Mouse (Mus musculus): ENCODE data around the gene Dock11.

Dock11 gene

DNA sequence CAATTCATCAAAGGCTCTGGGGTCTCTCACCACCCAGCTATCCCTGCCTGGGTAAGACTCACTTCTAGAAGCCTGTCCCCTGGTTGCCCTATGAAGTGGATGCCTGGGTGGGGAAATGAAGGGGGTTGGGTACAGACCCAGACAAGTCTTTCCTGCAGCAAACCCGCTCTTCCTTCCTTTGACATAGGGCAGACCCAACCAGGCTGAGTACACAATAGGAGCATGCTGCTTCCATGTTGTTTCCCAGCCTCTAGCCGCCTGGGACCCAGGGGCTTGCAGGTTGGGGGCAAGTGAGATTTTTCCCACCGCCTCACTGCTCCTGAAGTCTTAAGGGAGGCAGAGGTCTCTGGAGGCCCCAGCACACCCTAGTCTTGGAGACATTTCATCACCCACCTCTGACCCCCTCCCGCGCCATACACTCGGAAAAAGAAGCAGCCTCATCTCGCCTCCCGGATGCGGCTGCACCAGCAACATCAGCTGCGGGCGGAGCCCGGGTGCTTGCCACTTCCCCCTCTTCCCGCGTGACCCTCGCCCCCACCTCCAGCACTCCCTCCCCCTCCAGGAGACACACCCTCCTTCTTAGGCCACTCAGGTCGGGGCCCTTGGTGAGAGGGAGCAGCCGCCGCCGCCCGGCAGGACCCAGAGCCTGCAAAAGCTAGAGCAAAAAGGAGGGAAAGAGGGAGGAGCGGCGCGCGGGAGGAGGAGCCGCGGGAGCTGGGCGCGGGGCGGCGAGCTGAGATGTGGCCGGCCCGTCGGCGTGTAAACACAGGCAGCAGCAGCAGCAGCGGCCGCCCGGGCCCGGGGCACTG is at the start of gene Dock11:
TSS of gene Dock11 (plus strand) at position 746 of the 809 bp plus-strand sequence.
- DNase-seq (ENCODE audit: low read depth, low spot score), result peak; percentile 36

DNA sequence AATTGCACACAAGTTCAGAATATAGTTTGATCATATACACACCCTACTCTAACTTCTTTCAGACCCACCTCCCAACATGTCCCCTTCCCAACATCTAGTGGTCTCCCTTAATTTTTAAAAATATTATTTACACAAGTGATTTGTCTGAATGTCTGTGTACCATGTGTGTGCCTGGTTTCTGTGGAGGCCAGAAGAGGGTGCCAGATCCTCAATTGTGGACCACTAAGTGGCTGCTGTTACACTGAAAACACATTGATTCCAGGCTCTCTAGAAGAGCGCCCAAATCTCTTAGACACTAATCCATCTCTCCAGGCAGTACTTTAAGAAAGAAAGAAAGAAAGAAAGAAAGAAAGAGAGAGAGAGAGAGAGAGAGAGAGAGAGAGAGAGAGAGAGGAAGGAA is 8.9 kb upstream of the Dock11 start:
- DNase-seq (ENCODE audit: low read depth, low spot score), result no peak

DNA sequence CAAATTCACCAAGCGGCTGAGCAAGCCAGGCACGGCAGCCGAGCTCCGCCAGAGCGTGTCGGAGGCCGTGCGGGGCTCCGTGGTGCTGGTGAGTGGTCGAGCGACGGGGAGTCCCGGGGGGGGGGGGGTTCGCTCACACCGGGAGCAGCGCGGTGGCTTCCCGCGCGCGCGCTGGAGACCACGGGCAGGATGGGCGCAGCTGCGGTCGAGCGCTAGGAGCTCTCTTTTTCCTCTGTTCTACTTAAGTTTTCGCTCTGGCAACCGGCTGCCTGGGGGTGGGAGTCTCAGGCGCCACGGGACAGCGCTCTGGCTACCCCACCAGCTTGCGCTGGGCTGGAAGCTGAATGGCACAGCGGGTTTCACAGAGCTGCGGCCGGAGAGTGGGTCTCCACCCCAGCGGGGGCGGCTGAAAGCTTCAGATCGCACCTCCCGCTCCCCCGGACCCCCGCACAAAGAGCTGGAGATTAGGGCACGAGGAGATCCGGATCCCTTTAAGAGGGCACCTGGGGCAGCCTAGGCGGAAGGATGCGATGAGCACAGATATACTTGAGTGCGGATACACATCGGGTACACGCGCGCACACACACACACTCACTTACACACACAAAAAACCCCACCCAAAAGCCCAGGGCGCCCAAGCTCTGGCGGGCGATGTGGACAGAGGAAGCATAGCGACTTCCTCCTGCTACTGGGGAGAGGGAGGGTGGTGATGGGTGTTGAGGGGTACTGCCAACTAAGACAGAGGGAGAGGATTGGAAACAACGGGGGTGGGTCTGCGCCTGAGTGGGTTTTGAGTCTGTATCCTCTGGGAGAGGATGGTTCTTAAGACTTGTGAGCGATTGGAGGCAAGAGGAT is 540 bp downstream of the Dock11 start:
- DNase-seq (ENCODE audit: low read depth, low spot score), result no peak

DNA sequence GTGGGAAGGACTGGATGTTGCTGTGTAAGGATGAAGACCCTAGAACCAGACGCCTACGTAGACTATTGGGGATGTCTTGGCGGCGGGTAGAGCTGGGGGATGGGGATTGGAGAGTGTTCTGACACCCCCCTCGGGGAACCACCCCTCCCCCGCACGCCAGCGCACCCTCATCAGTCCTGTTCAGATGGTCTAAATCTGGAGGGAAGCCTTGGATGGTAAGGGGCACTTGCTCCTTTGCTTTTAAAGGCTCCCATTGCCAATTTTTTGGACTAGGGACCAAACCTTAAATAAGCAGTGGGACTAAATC is 1.1 kb downstream of the Dock11 start:
- DNase-seq (ENCODE audit: low read depth, low spot score), result no peak

DNA sequence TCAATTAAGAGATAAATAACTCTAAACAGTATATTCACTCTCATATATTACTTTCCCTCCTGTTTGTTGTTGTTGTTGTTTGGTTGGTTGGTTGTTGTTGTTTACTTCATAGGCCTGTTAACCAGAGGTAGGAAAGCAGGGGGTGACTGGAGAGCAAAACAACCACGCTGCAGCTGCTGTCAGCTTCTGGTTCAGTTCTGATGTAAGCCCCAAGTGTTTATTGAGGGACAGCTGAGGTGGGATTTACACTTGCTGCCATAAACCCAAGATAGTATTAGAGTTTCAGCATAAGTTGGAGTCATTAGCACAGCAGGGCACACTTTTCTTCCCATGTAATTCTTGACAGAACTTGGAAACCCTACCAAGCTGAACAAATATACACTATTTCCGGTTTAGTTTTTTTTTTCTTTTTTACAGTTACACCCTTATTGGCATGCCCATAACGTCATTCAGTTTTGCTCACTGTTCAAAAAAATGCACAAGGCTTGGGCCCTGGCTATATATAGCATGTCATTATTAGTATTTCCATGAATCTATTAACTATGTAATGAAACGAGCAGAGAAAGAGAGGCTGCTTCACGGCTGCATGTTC is 3.0 kb downstream of the Dock11 start:
- DNase-seq (ENCODE audit: low read depth, low spot score), result no peak

DNA sequence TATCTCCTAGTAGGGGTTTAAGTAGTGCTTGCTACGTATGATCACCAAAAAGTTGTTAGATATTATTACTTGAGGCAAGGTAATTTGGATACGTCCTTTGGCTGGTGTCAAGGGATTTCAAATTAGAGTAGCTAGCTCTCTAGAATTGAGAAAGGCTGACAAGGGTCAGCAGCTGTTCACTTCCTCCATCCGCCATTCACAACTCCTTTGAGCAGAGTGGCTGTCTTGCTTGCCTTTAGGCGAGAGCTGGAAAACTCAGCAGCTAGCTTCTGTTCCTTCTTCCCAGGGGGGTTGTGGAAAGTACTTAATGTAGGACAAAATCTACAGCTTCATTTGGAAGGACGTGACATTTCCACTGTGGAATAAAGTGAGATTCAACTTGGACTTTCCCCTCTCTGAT is 3.7 kb downstream of the Dock11 start:
- DNase-seq (ENCODE audit: low read depth, low spot score), result no peak

DNA sequence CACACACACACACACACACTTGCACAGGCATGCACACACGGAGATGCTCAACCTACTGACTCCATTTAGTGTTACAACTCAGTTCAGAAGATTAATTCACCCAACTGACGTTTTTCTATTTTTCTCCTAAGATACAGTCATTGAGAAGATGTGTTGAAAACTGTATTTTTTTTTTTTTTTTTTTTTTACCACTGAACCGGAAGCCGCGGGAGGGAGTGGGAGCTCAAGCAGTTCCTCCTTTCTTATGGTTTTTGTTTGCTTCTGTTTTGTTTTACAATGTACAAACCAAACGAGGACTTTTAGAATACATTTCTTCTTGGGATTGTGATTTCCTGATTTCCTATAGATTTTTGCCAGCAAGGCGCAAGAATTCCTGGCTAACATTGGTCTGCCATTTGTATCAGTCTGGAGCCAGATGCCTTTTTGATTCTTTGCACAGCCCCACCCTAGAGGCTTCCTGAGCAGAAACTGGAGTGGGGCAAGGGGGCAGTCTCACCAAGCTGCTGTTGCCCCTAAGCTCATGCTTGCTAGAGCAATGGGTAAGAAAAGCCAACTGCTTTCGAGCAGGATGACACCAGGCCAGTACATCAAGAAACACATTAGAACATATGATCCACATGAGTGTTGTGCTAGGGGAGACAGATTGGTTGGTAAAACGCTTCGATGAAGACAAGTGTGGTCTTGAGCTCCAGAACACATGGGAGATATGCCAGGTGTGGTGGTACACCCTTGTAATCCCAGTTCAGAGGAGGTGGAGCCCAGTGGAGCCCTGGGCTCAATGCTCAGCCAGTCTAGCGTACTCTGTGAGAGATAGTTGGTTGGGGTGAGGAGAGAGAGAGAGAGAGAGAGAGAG is 9.2 kb downstream of the Dock11 start:
- DNase-seq (ENCODE audit: low read depth, low spot score), result no peak

DNA sequence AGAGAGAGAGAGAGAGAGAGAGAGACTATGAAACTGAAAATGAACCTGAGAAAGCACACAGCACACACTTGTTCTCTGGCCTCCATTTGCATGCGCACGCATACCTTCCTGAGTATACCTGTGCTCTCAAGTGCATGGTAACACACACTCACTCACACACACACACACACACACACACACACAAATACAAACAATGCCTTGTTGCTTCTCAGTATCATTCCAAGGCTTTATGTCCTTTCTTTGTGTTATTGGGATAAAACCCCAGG is 9.8 kb downstream of the Dock11 start:
- DNase-seq (ENCODE audit: low read depth, low spot score), result no peak

DNA sequence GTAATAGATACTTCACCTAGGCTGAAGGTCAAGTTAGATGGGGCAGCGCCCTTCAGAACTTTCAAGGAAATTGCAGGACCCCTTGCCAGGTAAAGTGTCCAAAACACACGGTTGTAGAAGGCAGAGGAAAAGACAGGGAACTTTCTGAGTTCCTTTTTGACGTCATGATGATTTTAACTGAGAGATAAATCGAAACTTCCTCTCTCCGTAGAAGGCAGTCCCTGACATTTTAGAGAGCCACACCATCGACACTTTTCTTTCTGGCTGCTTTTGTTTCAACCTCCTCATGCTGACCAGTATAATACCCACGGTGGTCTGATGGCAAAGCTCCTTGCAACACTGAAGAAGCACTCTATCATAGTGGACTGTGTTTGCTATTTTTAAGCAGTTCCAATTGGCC is 15.7 kb downstream of the Dock11 start:
- no peak for DNase-seq (ENCODE audit: low read depth, low spot score)

DNA sequence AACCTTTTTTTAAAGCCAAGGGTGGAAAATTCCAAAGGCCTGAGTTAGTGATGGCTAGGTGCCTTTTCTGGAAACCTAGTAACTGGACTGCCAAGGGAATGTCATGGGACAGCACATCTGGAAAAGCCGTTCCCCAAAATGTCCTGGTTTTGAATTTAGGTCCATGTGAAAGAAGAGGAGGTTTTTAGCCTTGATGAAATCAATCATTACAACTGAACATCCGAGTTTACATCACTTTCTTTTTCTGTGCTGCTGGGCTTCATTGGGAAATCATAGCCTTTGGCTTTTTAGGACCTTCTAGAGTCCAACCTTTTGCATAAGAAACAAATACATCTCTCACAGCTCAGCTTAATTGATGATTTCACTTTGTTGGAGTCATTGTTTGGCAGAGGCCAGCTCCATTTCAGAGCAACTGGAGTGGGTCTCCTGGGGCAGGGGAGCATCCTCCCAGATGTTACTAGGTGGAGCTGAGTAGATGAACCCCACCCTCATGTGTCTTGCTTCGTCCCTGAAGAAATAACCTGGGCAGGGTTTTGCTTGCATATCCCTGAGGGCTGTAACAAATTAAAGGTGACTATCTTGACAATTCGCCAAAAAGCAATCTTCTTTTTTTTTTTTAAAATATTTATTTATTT is 18.2 kb downstream of the Dock11 start:
- DNase-seq (ENCODE audit: low read depth, low spot score), result no peak

DNA sequence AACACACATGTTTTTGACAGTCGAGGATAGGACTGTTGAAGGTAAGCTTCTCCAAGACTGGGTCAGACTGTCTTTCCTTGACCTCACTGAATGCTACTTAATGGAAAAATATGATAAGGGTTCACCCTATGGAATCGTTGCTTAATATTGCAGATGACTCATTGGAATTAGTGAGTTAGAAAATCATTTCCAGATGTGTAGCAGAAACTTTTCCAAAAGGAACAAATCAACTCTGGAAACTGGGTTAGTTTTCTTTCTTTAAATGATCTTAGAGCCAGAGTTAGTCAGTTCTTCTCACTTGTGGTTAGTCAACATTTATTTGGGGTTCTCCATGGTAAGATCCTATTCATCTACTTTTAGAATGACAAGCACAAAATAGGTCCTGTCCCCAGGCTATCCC is 30.9 kb downstream of the Dock11 start:
- no peak for DNase-seq (ENCODE audit: low read depth, low spot score)

DNA sequence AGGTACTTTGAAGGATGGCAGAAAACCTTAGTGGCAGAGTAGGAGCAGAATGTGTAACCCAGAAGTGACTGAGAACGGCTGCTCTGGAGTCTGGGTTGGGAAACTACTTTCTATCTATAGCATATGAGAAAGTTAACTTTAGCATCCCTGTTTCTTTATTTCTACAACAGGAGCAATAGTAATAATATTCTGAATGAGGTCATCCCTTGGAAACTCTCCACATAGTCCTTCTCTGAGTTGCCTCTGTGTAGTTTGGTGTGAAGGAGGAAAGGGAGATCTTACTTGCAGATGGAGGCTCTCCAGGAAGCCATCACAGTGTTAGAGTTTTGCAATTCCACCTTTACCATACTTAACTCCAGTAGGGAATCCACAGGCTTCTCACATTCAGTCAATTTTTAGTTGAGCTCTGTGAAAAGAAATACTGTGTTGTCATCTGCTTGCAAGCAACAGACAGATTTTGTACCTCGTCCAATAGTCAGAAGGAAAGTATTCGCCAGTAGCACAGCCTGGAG is 31.5 kb downstream of the Dock11 start:
- no peak for DNase-seq (ENCODE audit: low read depth, low spot score)

DNA sequence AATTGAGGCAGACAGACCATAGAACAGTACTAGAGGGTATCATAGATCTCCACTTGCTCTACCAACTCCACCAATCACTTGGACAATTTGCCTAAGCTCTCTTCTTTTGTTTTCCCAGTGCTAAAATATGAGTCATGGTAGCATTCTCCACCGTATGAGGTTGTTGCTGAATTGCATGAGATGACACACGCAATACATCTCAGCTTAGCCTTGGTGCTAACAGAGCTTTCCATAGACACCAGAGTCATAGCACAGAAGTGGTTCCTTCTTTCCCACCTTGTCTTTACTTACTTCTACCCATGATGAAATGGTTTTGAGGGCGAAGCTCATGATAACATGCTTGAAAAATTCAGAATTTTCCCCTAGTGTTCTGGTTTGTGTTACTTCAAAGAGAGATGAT is 33.3 kb downstream of the Dock11 start:
- no peak for DNase-seq (ENCODE audit: low read depth, low spot score)

DNA sequence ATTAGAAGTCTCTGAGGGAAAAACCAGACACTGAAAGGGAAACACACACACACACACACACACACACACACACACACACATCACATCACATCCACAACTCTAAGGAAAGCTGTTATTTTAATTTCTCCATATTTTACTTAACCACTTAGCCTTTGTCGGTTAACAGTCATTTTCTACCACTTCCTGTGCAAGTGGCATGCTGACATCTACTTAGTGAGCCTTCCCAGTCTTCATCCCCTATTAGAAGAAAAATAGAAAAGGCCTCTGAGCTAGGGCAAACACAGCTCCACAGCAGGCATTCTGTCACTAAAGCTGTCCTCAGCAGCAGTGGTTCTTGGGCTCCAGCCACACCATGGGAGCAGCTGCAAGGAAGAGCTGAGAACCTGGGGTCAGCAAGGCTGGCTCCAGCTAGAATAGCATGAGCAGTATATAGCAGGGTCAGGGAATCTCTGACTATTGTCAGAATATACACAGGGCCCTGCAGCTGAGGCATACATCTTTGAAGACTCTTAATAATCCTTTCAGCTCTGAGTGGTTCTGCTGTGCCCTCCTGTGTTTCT is 36.2 kb downstream of the Dock11 start:
- DNase-seq (ENCODE audit: low read depth, low spot score), result no peak

DNA sequence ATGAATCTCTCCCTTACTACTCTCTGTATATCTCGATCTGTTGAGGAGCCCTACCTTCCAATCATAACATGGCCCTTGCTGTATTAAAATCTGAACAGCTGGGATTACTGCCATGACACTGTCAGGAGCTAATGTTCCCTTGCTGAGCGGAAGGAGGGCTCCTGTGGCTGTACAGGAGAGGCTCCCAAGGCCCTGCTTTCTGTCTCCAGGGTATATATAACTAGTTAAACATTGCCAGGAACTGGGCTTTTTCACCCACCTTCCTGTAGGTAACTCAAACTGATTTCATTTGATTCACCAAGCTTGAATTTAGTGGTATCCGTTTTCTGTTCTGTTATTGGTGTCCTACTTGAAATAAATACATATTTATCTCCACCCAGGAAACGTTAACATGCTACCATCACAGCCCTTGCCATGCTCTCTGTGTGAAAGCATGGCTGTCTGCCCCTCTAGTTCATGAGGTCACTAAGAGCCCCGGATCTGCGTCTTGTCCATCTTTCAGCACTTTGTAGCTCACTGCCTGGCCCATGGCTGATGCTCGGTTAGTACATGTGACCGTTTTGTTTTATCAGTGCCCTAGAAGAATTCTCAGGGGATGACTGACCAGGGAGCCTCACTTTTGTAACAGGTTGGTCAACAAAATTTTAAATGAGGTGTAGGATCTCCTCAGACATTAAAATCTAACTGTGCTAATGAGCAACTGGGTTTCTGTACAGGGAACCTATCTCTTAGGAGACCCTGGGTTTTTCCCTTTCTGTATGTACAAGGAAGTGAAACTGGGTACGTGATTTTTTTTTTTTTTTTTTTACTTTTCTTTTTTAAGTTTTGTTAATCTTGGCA is 41.7 kb downstream of the Dock11 start:
- no peak for DNase-seq (ENCODE audit: low read depth, low spot score)

DNA sequence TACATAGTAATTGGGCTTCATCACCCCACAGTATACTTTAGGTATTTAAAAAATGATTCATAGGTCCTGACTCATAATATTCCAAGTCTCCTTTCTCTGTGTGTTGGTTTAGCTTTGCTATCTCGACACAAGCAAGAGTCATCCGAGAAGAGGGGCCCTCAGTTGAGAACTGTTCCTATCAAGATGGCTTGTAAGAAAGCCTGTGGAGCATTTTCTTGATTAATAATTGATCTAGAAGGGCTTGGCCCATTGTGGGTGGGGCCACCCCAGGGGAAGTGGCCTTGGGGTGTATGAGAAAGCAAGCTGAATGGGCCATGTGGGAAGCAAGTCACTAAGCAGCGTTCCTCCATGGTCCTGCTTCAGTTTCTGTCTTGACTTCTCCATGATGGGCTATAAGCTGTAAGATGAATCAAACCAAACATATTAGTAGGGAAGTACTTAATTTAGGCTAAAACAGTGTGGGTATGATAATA is 42.3 kb downstream of the Dock11 start:
- no peak for DNase-seq (ENCODE audit: low read depth, low spot score)

DNA sequence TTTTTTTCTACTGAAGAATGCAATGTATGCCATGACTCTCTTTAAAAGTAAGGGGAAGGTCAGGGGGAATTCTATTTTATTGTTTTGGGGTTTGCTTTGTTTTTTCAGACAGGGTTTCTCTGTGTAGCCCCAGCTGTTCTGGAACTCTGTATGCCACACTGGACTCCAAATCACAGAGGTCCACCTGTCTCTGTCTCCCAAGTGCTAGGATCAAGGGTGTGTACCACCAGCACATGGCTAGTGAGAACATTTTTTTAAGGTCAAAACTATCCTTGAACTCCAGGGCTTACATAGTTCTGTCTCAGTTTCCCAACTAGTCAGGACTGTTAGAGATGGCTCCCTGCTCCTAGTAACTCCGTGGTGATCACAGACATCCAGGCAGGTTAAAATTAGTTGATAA is 43.3 kb downstream of the Dock11 start:
- no peak for DNase-seq (ENCODE audit: low read depth, low spot score)

DNA sequence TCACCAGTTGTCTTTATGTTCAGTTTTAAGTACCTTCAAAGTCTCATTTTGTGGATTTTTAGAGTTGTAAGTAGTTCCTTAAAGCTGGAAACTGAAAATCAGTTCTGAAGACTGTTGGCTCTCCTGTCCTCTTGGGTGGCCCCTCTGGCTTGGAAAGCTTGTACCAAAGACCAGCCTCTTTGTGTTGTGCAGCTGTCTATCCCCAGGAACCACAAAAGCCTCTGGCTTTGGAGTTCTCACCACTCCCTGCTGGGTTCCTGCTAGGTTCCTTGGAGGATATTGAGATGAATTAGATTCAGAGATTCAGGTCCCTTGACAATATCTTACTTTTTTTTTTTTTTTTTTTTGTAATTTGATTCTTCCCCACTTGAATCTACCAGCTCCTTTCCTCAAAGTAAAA is 44.3 kb downstream of the Dock11 start:
- DNase-seq (ENCODE audit: low read depth, low spot score), result no peak

DNA sequence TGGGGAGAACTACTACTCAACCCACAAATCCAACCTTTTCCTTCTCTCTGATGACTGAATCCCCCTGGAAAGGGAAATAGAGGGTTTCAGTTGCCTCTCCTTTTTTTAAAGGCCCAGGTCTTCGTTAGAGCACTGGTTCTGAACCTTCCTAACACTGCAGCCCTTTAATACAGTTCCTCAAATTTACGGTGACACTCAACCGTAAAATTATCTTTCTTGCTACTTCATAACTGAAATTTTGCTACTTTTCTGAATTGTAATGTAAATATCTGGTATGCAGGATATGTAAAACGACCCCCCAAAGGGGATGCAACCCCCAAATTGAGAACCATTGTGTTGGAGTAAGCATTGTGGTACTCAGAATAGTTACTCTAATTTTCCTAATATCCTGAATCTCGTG is 49.5 kb downstream of the Dock11 start:
- DNase-seq (ENCODE audit: low read depth, low spot score), result no peak

DNA sequence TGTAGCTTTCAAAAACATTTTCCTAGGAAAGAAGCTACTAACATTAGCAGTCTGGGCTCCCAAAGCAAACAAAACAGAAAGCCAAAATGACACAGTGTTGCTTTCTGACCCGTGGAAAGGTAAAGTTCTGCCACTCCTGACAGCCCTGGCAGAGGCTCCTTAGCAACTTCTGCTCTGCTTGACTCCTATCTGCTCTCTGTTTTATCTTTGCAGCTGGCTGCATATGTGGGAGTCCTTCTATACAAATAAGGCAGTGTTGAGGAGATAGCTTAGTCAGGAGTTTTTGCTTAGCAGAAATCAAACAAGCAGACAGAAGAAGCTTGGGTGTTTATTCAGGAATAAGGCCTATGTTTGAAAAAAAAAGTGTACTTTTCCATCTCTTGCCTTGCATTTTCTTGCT is 57.8 kb downstream of the Dock11 start:
- no peak for DNase-seq (ENCODE audit: low read depth, low spot score)

Measured in embryo, embryonic 11.5 days (tissue).